Mouse (Mus musculus) liver, embryonic 16.5 days (tissue): ENCODE measurements around the gene Smtn. TPM values are rescaled to one million over a fixed set of nuclear protein-coding genes. Genes with fewer than 3 reads are reported as not detected.
A peak's percentile ranks its signal among the peaks of the same experiment; 100 is the strongest.

Experiments used
- ATAC-seq: fragments of 200-750 bp; cut with Nextera tagmentation; 2 replicates; pipeline ENCODE4 v1.8.0; 2017; ENCODE audit warnings: low read depth, mild to moderate bottlenecking, moderate number of reproducible peaks, moderate library complexity
- H3K27ac ChIP-seq: fragments of 300-500 bp; sonication (generic); 2 replicates; pipeline ENCODE4 v1.5.1; 2014; ENCODE audit warnings: mild to moderate bottlenecking, low read length
- H3K27me3 ChIP-seq: fragments of 300-500 bp; sonication (generic); 2 replicates; pipeline ENCODE4 v1.6.1; 2014; ENCODE audit warnings: low read depth, low read length, mixed read lengths; ENCODE audit not compliant: control insufficient read depth, insufficient read depth
- H3K36me3 ChIP-seq: fragments of 300-500 bp; sonication (generic); 2 replicates; pipeline ENCODE4 v1.6.1; 2014; ENCODE audit warnings: mild to moderate bottlenecking; ENCODE audit not compliant: control insufficient read depth, insufficient read depth
- H3K4me1 ChIP-seq: fragments of 300-500 bp; sonication (generic); 2 replicates; pipeline ENCODE4 v1.6.1; 2014; ENCODE audit warnings: low read depth, low read length, mixed read lengths; ENCODE audit not compliant: control insufficient read depth
- H3K4me2 ChIP-seq: fragments of 300-500 bp; sonication (generic); 2 replicates; pipeline ENCODE4 v1.6.1; 2014; ENCODE audit warnings: low read depth, low read length, mixed read lengths
- H3K4me3 ChIP-seq: fragments of 300-500 bp; sonication (generic); 2 replicates; pipeline ENCODE4 v1.5.1; 2014; ENCODE audit warnings: low read depth, mild to moderate bottlenecking, low read length
- H3K9ac ChIP-seq: fragments of 300-500 bp; sonication (generic); 2 replicates; pipeline ENCODE4 v1.6.1; 2014; ENCODE audit warnings: low read depth, low read length
- H3K9me3 ChIP-seq: fragments of 300-500 bp; sonication (generic); replicated peaks from 2 replicates; pipeline ENCODE4 v1.6.1; 2016; ENCODE audit warnings: low read length; ENCODE audit not compliant: control insufficient read depth
- WGBS: fragments of 180-500 bp; shearing (Covaris S2); extraction: QIAGEN DNeasy Blood & Tissue Kit; methylation state at CpG from one replicate; pipeline ENCODE4 v1.1.7; 2014; ENCODE audit not compliant: insufficient replicate concordance; 5-methylcytosine and 5-hydroxymethylcytosine counted together
- polyA plus RNA-seq: library from polyadenylated mRNA; unstranded; fragments of >200 nt; fragmentation: Nextera tagmentation; extraction: Ambion mirVana; gene quantifications from 2 replicates; pipeline ENCODE4 v1.2.1, GENCODE M21; 2015

Gene Smtn
- polyA plus RNA-seq, 1 experiment from 2014 or later, result 16.7 TPM

- Histone ChIP-seq H3K4me3 (no peak overlapping the region), H3K4me1 (peaks cover 12% of the 10 kb centered on the region), H3K27me3 (no peaks in the 10 kb centered on the region), H3K9me3 (no peaks in the 10 kb centered on the region), H3K9ac (no peak overlapping the region), H3K36me3 (no peaks in the 10 kb centered on the region), H3K27ac (no peak overlapping the region), H3K4me2 (no peak overlapping the region)
- WGBS, result 49% methylated on average over 3 of the region's 3 CpGs
- peak; percentile 53 for ATAC-seq
Observed at GRCm38 (mm10) chr11:3575238-3575637, 34.8 kb upstream of the Smtn start.

- WGBS, result 7% methylated on average over 9 of the region's 9 CpGs
- H3K9ac ChIP-seq, result no peak overlapping the region
- no peak overlapping the region for H3K4me2 ChIP-seq
- H3K27me3 ChIP-seq, result no peaks in the 10 kb centered on the region
- ATAC-seq, result peak; percentile 68
- H3K9me3 ChIP-seq, result no peaks in the 10 kb centered on the region
- no peaks in the 10 kb centered on the region for H3K36me3 ChIP-seq
- no peak overlapping the region for H3K4me3 ChIP-seq
- H3K27ac ChIP-seq, result peak overlapping the region; percentile 67
- H3K4me1 ChIP-seq, result peaks cover 12% of the 10 kb centered on the region
Observed at GRCm38 (mm10) chr11:3573092-3573491, 32.7 kb upstream of the Smtn start.

GRCm38 (mm10) chr11:3572181-3572580, 31.8 kb upstream of the Smtn start:
- H3K27ac ChIP-seq, result no peak overlapping the region
- no peak overlapping the region for H3K4me3 ChIP-seq
- 72% methylated on average over 6 of the region's 6 CpGs for WGBS

GRCm38 (mm10) chr11:3570321-3570720, 29.9 kb upstream of the Smtn start:
- H3K4me1 ChIP-seq, result peaks cover 11% of the 10 kb centered on the region
- 46% methylated on average over 8 of the region's 8 CpGs for WGBS
- no peak for ATAC-seq
- H3K4me3 ChIP-seq, result no peak overlapping the region
- no peak overlapping the region for H3K27ac ChIP-seq
- no peak overlapping the region for H3K9ac ChIP-seq
- no peak overlapping the region for H3K4me2 ChIP-seq
- no peaks in the 10 kb centered on the region for H3K36me3 ChIP-seq
- no peaks in the 10 kb centered on the region for H3K27me3 ChIP-seq
- H3K9me3 ChIP-seq, result no peaks in the 10 kb centered on the region

More at GRCm38 (mm10) chr11:3572181-3572580, 31.8 kb upstream of the Smtn start:
- no peaks in the 10 kb centered on the region for H3K9me3 ChIP-seq
- H3K4me1 ChIP-seq, result peaks cover 12% of the 10 kb centered on the region
- H3K4me2 ChIP-seq, result no peak overlapping the region
- H3K36me3 ChIP-seq, result no peaks in the 10 kb centered on the region
- no peaks in the 10 kb centered on the region for H3K27me3 ChIP-seq
- H3K9ac ChIP-seq, result no peak overlapping the region
- ATAC-seq, result no peak

- Histone ChIP-seq H3K27me3 (no peaks in the 10 kb centered on the region), H3K4me3 (no peak overlapping the region), H3K27ac (no peak overlapping the region), H3K36me3 (no peaks in the 10 kb centered on the region), H3K9me3 (no peaks in the 10 kb centered on the region), H3K4me2 (no peak overlapping the region), H3K9ac (no peak overlapping the region), H3K4me1 (no peaks in the 10 kb centered on the region; the same call in 1 of the 2 replicates)
- 67% methylated on average over 1 of the region's 1 CpGs for WGBS
- no peak for ATAC-seq
Observed at GRCm38 (mm10) chr11:3567896-3568295, 27.5 kb upstream of the Smtn start.

- Histone ChIP-seq H3K4me3 (no peak overlapping the region), H3K9me3 (no peaks in the 10 kb centered on the region), H3K27me3 (no peaks in the 10 kb centered on the region), H3K9ac (no peak overlapping the region), H3K27ac (peak overlapping the region; percentile 35; the same call in 1 of the 2 replicates), H3K4me1 (no peaks in the 10 kb centered on the region), H3K36me3 (no peaks in the 10 kb centered on the region), H3K4me2 (no peak overlapping the region)
- peak; percentile 95 for ATAC-seq
- WGBS, result 63% methylated on average over 4 of the region's 4 CpGs
Observed at GRCm38 (mm10) chr11:3566018-3566417, 25.6 kb upstream of the Smtn start.

GRCm38 (mm10) chr11:3564451-3564850, 24.0 kb upstream of the Smtn start:
- Histone ChIP-seq H3K27ac (no peak overlapping the region), H3K36me3 (no peaks in the 10 kb centered on the region), H3K4me1 (no peaks in the 10 kb centered on the region)

GRCm38 (mm10) chr11:3563853-3564252, 23.4 kb upstream of the Smtn start:
- no peaks in the 10 kb centered on the region for H3K36me3 ChIP-seq
- no peak overlapping the region for H3K4me2 ChIP-seq
- H3K4me3 ChIP-seq, result no peak overlapping the region
- H3K4me1 ChIP-seq, result no peaks in the 10 kb centered on the region
- H3K27ac ChIP-seq, result no peak overlapping the region
- WGBS, result 72% methylated on average over 6 of the region's 6 CpGs
- no peaks in the 10 kb centered on the region for H3K27me3 ChIP-seq
- no peak overlapping the region for H3K9ac ChIP-seq
- H3K9me3 ChIP-seq, result no peaks in the 10 kb centered on the region
- ATAC-seq, result no peak

More at GRCm38 (mm10) chr11:3564451-3564850, 24.0 kb upstream of the Smtn start:
- 59% methylated on average over 7 of the region's 7 CpGs for WGBS
- no peak overlapping the region for H3K9ac ChIP-seq
- no peaks in the 10 kb centered on the region for H3K9me3 ChIP-seq
- H3K4me3 ChIP-seq, result no peak overlapping the region
- no peak overlapping the region for H3K4me2 ChIP-seq
- H3K27me3 ChIP-seq, result no peaks in the 10 kb centered on the region
- ATAC-seq, result no peak

GRCm38 (mm10) chr11:3560202-3560601, 19.8 kb upstream of the Smtn start:
- Histone ChIP-seq H3K4me2 (no peak overlapping the region), H3K9ac (no peak overlapping the region), H3K4me1 (no peaks in the 10 kb centered on the region), H3K27me3 (no peaks in the 10 kb centered on the region), H3K4me3 (no peak overlapping the region), H3K9me3 (no peaks in the 10 kb centered on the region), H3K27ac (no peak overlapping the region), H3K36me3 (no peaks in the 10 kb centered on the region)
- ATAC-seq, result no peak
- 54% methylated on average over 5 of the region's 5 CpGs for WGBS
